Mouse (Mus musculus) bone marrow, adult 2 months (tissue): ENCODE measurements around the gene Rab34.

Source experiments
- CTCF ChIP-seq: fragments of 200-500 bp; IDR thresholded peaks from 2 replicates; pipeline ENCODE4 v1.5.1; 2011; ENCODE audit warnings: low read length, control low read depth; ENCODE audit not compliant: control insufficient read depth, insufficient read depth
- POLR2A ChIP-seq: fragments of 200-500 bp; IDR thresholded peaks from 2 replicates; pipeline ENCODE4 v1.6.1; 2011; ENCODE audit warnings: low read depth, mild to moderate bottlenecking, control low read depth, low read length, borderline replicate concordance; ENCODE audit not compliant: control insufficient read depth

DNA sequence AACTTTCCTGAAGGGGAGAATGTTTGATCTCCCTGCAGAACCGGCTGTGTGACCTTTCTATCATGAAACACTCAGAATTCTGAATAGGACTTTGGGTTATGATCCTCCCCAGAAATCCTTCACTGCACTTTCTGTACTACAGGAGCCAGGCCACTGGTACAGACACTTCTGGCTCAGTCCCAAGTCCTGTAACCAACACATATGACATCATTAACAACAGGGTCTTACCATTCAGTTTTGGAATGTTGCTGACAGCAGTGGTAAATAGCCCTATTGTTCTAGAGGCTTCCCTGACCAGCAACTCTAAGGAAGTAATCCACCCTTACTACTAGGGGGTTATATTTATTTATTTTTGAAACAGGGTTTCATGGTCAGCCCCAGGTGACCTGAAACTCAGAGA, 4.9 kb downstream of the Rab34 start, which contains the start of gene Proca1:
- TF ChIP-seq POLR2A = no peak
- TF ChIP-seq CTCF = no peak
